Mouse (Mus musculus) left cerebral cortex, postnatal 14 days (tissue): ENCODE results near the gene Reps1. TPM values are rescaled to one million over a fixed set of nuclear protein-coding genes. Genes with fewer than 3 reads are reported as not detected.

Experiments
- DNase-seq, 2 experiments: peaks; one replicate each; pipeline ENCODE4 v3.0.0; 2021 to 2022; ENCODE audit warnings: low spot score in 2 of 2, mixed read lengths in 1 of 2
- intact Hi-C: fragments of 180-260 bp; cut with DNase I; formaldehyde crosslinking; loops from one replicate; pipeline ENCODE4 v1.15.1; 2025
- long read RNA-seq, 2 experiments: library from polyadenylated mRNA; stranded (forward); transcript quantifications; one replicate each; pipeline ENCODE4 v2.0.0; 2021
- total RNA-seq, 2 experiments: library from RNA; stranded (reverse); gene quantifications; 2 replicates each; pipeline ENCODE4 v1.2.3; 2021

Reps1 gene
- total RNA-seq = 10 to 100 TPM; 54.2 to 56.4 TPM
- long read RNA-seq, experiment 1, transcript Reps1-201 (20 exons, 2,595 nt) = major isoform, 8 of 36 reads
- long read RNA-seq, experiment 1, partial matches to known transcripts = 8 of 36 reads
- long read RNA-seq, experiment 1, other reads (novel, unspliced or antisense) = 18 of 36 reads
- long read RNA-seq, experiment 2, transcript Reps1-210 (19 exons, 2,537 nt) = minor isoform, 8 of 36 reads
- long read RNA-seq, experiment 2, transcript Reps1-201 (20 exons, 2,595 nt) = major isoform, 10 of 36 reads
- long read RNA-seq, experiment 2, partial matches to known transcripts = 3 of 36 reads
- long read RNA-seq, experiment 2, other reads (novel, unspliced or antisense) = 15 of 36 reads

GRCm38 (mm10) chr10:18055696-18056390 lies at the start of gene Reps1:
TSS of gene Reps1 (plus strand) at chr10:18055861.
- intact Hi-C loops = loop anchor here (2.0 to 10.0 kb wide), 3 partner anchors 46 to 321 kb away; no protein-coding TSS in a partner anchor
- DNase-seq = peak; percentile 10 to 29

GRCm38 (mm10) chr10:18006756-18007155 lies 48.9 kb upstream of the Reps1 start:
- intact Hi-C loops = no loop called here
- no peak for DNase-seq

- intact Hi-C loops = no loop called here
- DNase-seq = no peak
Observed at GRCm38 (mm10) chr10:18007243-18007642, 48.4 kb upstream of the Reps1 start.

GRCm38 (mm10) chr10:18008118-18008517 lies 47.5 kb upstream of the Reps1 start:
- peak in 1 of 2 experiments; percentile 30 for DNase-seq
- intact Hi-C loops = no loop called here

GRCm38 (mm10) chr10:18009744-18010143 lies 45.9 kb upstream of the Reps1 start:
- DNase-seq = no peak
- intact Hi-C loops = no loop called here

GRCm38 (mm10) chr10:18011761-18012160 lies 43.9 kb upstream of the Reps1 start:
- intact Hi-C loops = no loop called here
- DNase-seq = no peak

GRCm38 (mm10) chr10:18020443-18020842 lies 35.2 kb upstream of the Reps1 start:
- intact Hi-C loops = loop anchor here (5.0 kb wide), 1 partner anchor 73 kb away; the partner anchor contains the start of gene Heca
- no peak for DNase-seq

GRCm38 (mm10) chr10:18020846-18021245 lies 34.8 kb upstream of the Reps1 start:
- intact Hi-C loops = loop anchor here (5.0 kb wide), 1 partner anchor 74 kb away; the partner anchor contains the start of gene Heca
- peak in 1 of 2 experiments; percentile 29 for DNase-seq

GRCm38 (mm10) chr10:18021576-18022311 lies 33.9 kb upstream of the Reps1 start:
- intact Hi-C loops = loop anchor here (5.0 kb wide), 1 partner anchor 74 kb away; the partner anchor contains the start of gene Heca
- DNase-seq = no peak

GRCm38 (mm10) chr10:18022312-18022711 lies 33.3 kb upstream of the Reps1 start:
- peak; percentile 49 to 56 for DNase-seq
- intact Hi-C loops = loop anchor here (5.0 kb wide), 1 partner anchor 75 kb away; the partner anchor contains the start of gene Heca

- intact Hi-C loops = loop anchor here (5.0 kb wide), 1 partner anchor 76 kb away; the partner anchor contains the start of gene Heca
- peak; percentile 53 to 65 for DNase-seq
Observed at GRCm38 (mm10) chr10:18022741-18023347, 32.8 kb upstream of the Reps1 start, which contains the start of gene Abracl. TSS of gene Abracl (minus strand) at chr10:18023288.

GRCm38 (mm10) chr10:18034408-18034807 lies 21.3 kb upstream of the Reps1 start:
- intact Hi-C loops = no loop called here
- DNase-seq = no peak

GRCm38 (mm10) chr10:18036849-18037248 lies 18.8 kb upstream of the Reps1 start:
- intact Hi-C loops = no loop called here
- no peak for DNase-seq

GRCm38 (mm10) chr10:18046380-18046779 lies 9.3 kb upstream of the Reps1 start:
- intact Hi-C loops = no loop called here
- DNase-seq = no peak

GRCm38 (mm10) chr10:18047380-18048146 lies 8.1 kb upstream of the Reps1 start:
- intact Hi-C loops = no loop called here
- DNase-seq = no peak

- peak; percentile 83 for DNase-seq
- intact Hi-C loops = loop anchor here (2.0 to 10.0 kb wide), 3 partner anchors 47 to 320 kb away; no protein-coding TSS in a partner anchor
Observed at GRCm38 (mm10) chr10:18055009-18055695, 509 bp upstream of the Reps1 start.

- peak in 1 of 2 experiments; percentile 15 for DNase-seq
- intact Hi-C loops = loop anchor here (5.0 to 10.0 kb wide), 2 partner anchors 46 to 322 kb away; no protein-coding TSS in a partner anchor
Observed at GRCm38 (mm10) chr10:18056391-18056745, 707 bp downstream of the Reps1 start.
